Mouse (Mus musculus): ENCODE measurements around the gene Stoml1.

Stoml1 gene

GRCm38 (mm10) chr9:58253033-58253804 lies at the start of gene Stoml1:
Gene Stoml1, plus strand, starts transcription at chr9:58253164.
- DNase-seq (ENCODE audit: low spot score in 2 of 2), result peak; percentile 92 to 95

- peak; percentile 61 to 75 for DNase-seq (ENCODE audit: low spot score in 2 of 2)
These were observed 49.2 kb upstream of the Stoml1 start, which contains the start of the genes Islr and Islr2 for GRCm38 (mm10) chr9:58203516-58204447. Gene Islr, minus strand, starts transcription at chr9:58204306. Gene Islr2, minus strand, starts transcription at chr9:58204319.

- peak; percentile 84 to 95 for DNase-seq (ENCODE audit: low spot score in 2 of 2)
These were observed 48.4 kb upstream of the Stoml1 start for GRCm38 (mm10) chr9:58204448-58205000.

- DNase-seq (ENCODE audit: low spot score in 2 of 2), result no peak
These were observed 47.0 kb upstream of the Stoml1 start for GRCm38 (mm10) chr9:58206013-58206412.

- DNase-seq (ENCODE audit: low spot score in 2 of 2), result no peak
These were observed 43.3 kb upstream of the Stoml1 start for GRCm38 (mm10) chr9:58209462-58210303.

GRCm38 (mm10) chr9:58210304-58210627 lies 42.7 kb upstream of the Stoml1 start:
- DNase-seq (ENCODE audit: low spot score in 2 of 2), result no peak

GRCm38 (mm10) chr9:58213377-58213776 lies 39.6 kb upstream of the Stoml1 start:
- no peak for DNase-seq (ENCODE audit: low spot score in 2 of 2)

- no peak for DNase-seq (ENCODE audit: low spot score in 2 of 2)
These were observed 39.1 kb upstream of the Stoml1 start for GRCm38 (mm10) chr9:58213865-58214264.

- DNase-seq (ENCODE audit: low spot score in 2 of 2), result no peak
These were observed 38.3 kb upstream of the Stoml1 start for GRCm38 (mm10) chr9:58214519-58215180.

GRCm38 (mm10) chr9:58216402-58216801 lies 36.6 kb upstream of the Stoml1 start:
- no peak for DNase-seq (ENCODE audit: low spot score in 2 of 2)

GRCm38 (mm10) chr9:58218539-58218938 lies 34.4 kb upstream of the Stoml1 start:
- DNase-seq (ENCODE audit: low spot score in 2 of 2), result no peak

GRCm38 (mm10) chr9:58220218-58220903 lies 32.6 kb upstream of the Stoml1 start:
- DNase-seq (ENCODE audit: low spot score in 2 of 2), result no peak

GRCm38 (mm10) chr9:58224356-58224755 lies 28.6 kb upstream of the Stoml1 start:
- no peak for DNase-seq (ENCODE audit: low spot score in 2 of 2)

GRCm38 (mm10) chr9:58225915-58226913 lies 26.8 kb upstream of the Stoml1 start:
- DNase-seq (ENCODE audit: low spot score in 2 of 2), result no peak

- DNase-seq (ENCODE audit: low spot score in 2 of 2), result no peak
These were observed 24.0 kb upstream of the Stoml1 start for GRCm38 (mm10) chr9:58228777-58229466.

- no peak for DNase-seq (ENCODE audit: low spot score in 2 of 2)
These were observed 21.2 kb upstream of the Stoml1 start for GRCm38 (mm10) chr9:58231746-58232145.

- DNase-seq (ENCODE audit: low spot score in 2 of 2), result no peak
These were observed 20.6 kb upstream of the Stoml1 start for GRCm38 (mm10) chr9:58232374-58232773.

- DNase-seq (ENCODE audit: low spot score in 2 of 2), result no peak
These were observed 18.4 kb upstream of the Stoml1 start for GRCm38 (mm10) chr9:58234502-58235015.

All from urinary bladder, postnatal 4 days (tissue).